Mouse (Mus musculus) limb, embryonic 14.5 days (tissue): ENCODE measurements at regions not wholly inside any gene's neighbourhood (a gene's known extent, or its start where the extent isn't known, plus 50 kb on each side); places are given as distances from the start of the nearest gene placed in this dataset.
"Not testable (repeated sequence)": the region's sequence is repeated elsewhere in the genome, so short reads cannot be mapped to it uniquely, and the experiment has no call there.

Experiments used
- ATAC-seq: fragments of 200-750 bp; cut with Nextera tagmentation; 2 replicates; pipeline ENCODE4 v1.8.0; 2017; ENCODE audit warnings: low read depth, moderate number of reproducible peaks, moderate TSS enrichment; ENCODE audit not compliant: low FRiP score
- DNase-seq: peaks from one replicate; pipeline ENCODE4 v3.0.0-alpha.2; 2015; ENCODE audit warnings: low spot score
- H3K27ac ChIP-seq: fragments of 300-500 bp; sonication (generic); replicated peaks from 2 replicates; pipeline ENCODE4 v1.5.1; 2014; ENCODE audit warnings: low read depth, mild to moderate bottlenecking, low read length, moderate library complexity, mixed read lengths
- H3K27me3 ChIP-seq: fragments of 300-500 bp; sonication (generic); 2 replicates; pipeline ENCODE4 v1.6.1; 2014; ENCODE audit warnings: low read length, mixed read lengths; ENCODE audit not compliant: control insufficient read depth, insufficient read depth
- H3K36me3 ChIP-seq: fragments of 300-500 bp; sonication (generic); 2 replicates; pipeline ENCODE4 v1.6.1; 2014; ENCODE audit warnings: mild to moderate bottlenecking, low read length, moderate library complexity, mixed read lengths; ENCODE audit not compliant: control insufficient read depth, insufficient read depth
- H3K4me1 ChIP-seq: fragments of 300-500 bp; sonication (generic); 2 replicates; pipeline ENCODE4 v1.6.1; 2014; ENCODE audit warnings: antibody characterized with exemption, low read length, mixed read lengths; ENCODE audit not compliant: control insufficient read depth, insufficient read depth
- H3K4me2 ChIP-seq: fragments of 300-500 bp; sonication (generic); replicated peaks from 2 replicates; pipeline ENCODE4 v1.6.1; 2014; ENCODE audit warnings: low read depth, mild to moderate bottlenecking, low read length, moderate library complexity; ENCODE audit not compliant: severe bottlenecking
- H3K4me3 ChIP-seq: fragments of 300-500 bp; sonication (generic); replicated peaks from 2 replicates; pipeline ENCODE4 v1.5.1; 2014; ENCODE audit warnings: low read length
- H3K9ac ChIP-seq: fragments of 300-500 bp; sonication (generic); 2 replicates; pipeline ENCODE4 v1.6.1; 2014; ENCODE audit warnings: mild to moderate bottlenecking, low read depth, low read length, moderate library complexity; ENCODE audit not compliant: severe bottlenecking
- H3K9me3 ChIP-seq: fragments of 300-500 bp; sonication (generic); 2 replicates; pipeline ENCODE4 v1.6.1; 2016; ENCODE audit warnings: low read length; ENCODE audit not compliant: control insufficient read depth
- POLR2A ChIP-seq: fragments of 200-500 bp; IDR thresholded peaks from 2 replicates; pipeline ENCODE4 v1.8.0; 2012; ENCODE audit warnings: inconsistent platforms, mild to moderate bottlenecking, moderate library complexity, borderline replicate concordance; ENCODE audit not compliant: insufficient read depth, insufficient read length; ENCODE audit errors: extremely low read depth
- WGBS: fragments of 180-500 bp; shearing (Covaris S2); extraction: QIAGEN DNeasy Blood & Tissue Kit; methylation state at CpG from one replicate; pipeline ENCODE4 v1.1.7; 2014; 5-methylcytosine and 5-hydroxymethylcytosine counted together

DNA sequence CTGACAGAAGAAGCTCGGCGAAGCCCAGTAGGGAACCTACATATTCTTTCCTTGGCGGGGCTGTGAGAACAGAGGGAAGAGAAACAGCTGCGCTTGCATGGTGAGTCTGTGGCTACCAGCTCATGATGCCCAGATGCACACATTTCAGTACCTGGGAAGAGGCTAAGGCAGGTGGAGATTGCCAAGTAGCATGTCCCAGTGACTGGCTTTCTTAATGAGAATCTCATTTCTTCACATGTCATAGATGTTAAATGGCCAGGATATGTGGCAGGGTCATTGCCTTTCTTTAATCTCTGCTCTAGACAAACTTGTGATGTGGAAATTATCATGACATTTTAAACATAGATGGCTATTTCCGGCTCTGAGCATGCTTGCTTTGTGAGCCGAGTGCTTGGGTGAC lies 109.5 kb upstream of the Tns3 start:
- H3K4me1 ChIP-seq = peaks cover 4% of the 10 kb centered on the region; the same call in 1 of the 2 replicates
- ATAC-seq = no peak
- H3K27me3 ChIP-seq = no peaks in the 10 kb centered on the region
- no peak overlapping the region for H3K27ac ChIP-seq
- H3K9ac ChIP-seq = no peak overlapping the region
- no peak overlapping the region for H3K4me2 ChIP-seq
- no peaks in the 10 kb centered on the region for H3K9me3 ChIP-seq
- H3K36me3 ChIP-seq = no peaks in the 10 kb centered on the region
- H3K4me3 ChIP-seq = no peak overlapping the region
- WGBS = 77% methylated on average over 6 of the region's 6 CpGs
- DNase-seq = no peak
- no peak for TF ChIP-seq POLR2A

DNA sequence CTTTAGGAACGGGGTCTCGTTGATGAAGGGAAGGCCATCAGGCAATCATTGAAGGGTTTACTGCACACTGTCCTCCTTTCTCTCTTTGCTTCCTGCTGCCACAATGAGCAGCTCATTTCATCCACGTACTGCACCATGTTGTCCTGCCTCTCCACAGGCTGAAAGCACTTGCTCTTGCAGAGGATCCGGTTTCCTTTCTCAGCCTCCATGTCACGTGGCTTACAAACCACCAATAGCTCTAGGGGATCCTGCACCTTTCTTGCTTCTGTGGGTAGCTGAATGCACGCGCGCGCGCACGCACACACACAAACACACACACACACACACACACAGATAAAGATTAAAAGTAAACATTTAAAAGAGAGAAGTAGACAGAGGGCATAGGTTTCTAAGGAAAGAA lies 108.9 kb upstream of the Tns3 start:
- DNase-seq (no peak), ATAC-seq (no peak)
- Histone ChIP-seq H3K4me2 (no peak overlapping the region), H3K27me3 (no peaks in the 10 kb centered on the region), H3K4me3 (no peak overlapping the region), H3K9me3 (no peaks in the 10 kb centered on the region), H3K27ac (no peak overlapping the region), H3K9ac (no peak overlapping the region), H3K4me1 (peaks cover under 1% of the 10 kb centered on the region; the same call in 1 of the 2 replicates), H3K36me3 (no peaks in the 10 kb centered on the region)
- no peak for TF ChIP-seq POLR2A
- WGBS = 84% methylated on average over 11 of the region's 11 CpGs

DNA sequence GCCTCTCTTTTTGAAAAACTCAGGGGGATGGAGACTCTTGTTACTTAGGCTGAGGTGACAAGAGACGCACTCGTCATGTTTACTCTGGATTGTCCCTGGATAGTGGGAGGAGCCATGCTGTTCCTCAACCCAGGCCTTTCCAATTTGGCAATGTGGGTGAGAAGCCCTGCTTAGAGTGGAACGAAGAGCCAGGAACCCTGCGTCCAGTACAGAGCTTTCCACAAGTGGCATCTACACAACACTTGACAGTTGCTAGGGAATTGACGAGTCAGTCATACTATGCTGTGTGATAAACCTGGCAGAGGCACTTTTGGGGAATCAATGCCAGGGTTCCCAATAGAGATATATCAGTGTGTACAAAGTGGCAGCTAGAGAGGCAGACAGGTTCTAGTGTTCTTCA lies 108.2 kb upstream of the Tns3 start:
- 81% methylated on average over 5 of the region's 5 CpGs for WGBS
- ATAC-seq = no peak
- Histone ChIP-seq H3K4me2 (no peak overlapping the region), H3K4me3 (no peak overlapping the region), H3K9me3 (no peaks in the 10 kb centered on the region), H3K4me1 (no peaks in the 10 kb centered on the region), H3K27ac (no peak overlapping the region), H3K36me3 (no peaks in the 10 kb centered on the region), H3K27me3 (no peaks in the 10 kb centered on the region), H3K9ac (no peak overlapping the region)
- TF ChIP-seq POLR2A = no peak
- no peak for DNase-seq

DNA sequence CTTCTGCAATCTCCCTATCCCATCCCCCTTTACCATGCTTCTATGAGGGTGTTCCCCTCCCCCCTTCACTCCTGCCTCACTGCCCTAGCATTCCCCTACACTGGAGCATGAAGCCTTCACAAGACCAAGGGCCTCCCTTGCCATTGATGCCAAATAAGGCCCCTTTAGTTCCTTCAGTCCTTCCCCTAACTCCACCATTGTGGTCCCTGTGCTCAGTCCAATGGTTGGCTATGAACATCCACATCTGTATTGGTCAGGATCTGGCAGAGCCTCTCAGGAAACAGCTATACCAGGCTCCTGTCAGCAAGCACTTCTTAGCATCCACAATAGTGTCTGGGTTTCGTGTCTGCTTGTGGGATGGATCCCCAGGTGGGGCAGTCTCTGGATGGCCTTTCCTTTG lies 104.4 kb upstream of the Tns3 start:
- WGBS = 84% methylated on average over 1 of the region's 1 CpGs
- not testable (repeated sequence) for H3K4me2 ChIP-seq, ATAC-seq, DNase-seq, H3K4me3 ChIP-seq, H3K36me3 ChIP-seq, H3K9ac ChIP-seq, H3K27me3 ChIP-seq, H3K9me3 ChIP-seq, H3K27ac ChIP-seq
- H3K4me1 ChIP-seq = peaks cover 14% of the 10 kb centered on the region

DNA sequence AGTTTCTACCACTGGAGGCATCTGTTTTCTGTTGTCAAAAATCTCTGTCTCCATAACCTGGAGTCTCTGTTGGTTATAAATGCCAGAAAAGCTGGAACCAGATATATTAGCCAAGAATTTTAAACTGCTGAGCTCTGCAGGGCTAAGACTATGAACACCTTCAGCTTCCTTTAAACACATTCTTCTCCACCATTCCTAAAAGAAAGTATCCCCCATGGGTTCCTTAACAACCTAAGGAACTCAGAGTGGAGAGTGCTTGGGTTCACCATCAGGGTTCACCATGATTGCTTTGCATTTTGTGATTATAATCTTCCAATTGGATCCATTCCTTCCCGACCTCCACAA lies 101.2 kb upstream of the Tns3 start:
- H3K9ac ChIP-seq = no peak overlapping the region
- H3K27ac ChIP-seq = no peak overlapping the region
- 60% methylated on average over 1 of the region's 1 CpGs for WGBS
- no peak for TF ChIP-seq POLR2A
- H3K36me3 ChIP-seq = no peaks in the 10 kb centered on the region
- no peak overlapping the region for H3K4me3 ChIP-seq
- H3K9me3 ChIP-seq = no peaks in the 10 kb centered on the region
- H3K4me1 ChIP-seq = peaks cover 36% of the 10 kb centered on the region
- H3K27me3 ChIP-seq = no peaks in the 10 kb centered on the region
- DNase-seq (peak; percentile 79), ATAC-seq (peak; percentile 83)
- H3K4me2 ChIP-seq = no peak overlapping the region

DNA sequence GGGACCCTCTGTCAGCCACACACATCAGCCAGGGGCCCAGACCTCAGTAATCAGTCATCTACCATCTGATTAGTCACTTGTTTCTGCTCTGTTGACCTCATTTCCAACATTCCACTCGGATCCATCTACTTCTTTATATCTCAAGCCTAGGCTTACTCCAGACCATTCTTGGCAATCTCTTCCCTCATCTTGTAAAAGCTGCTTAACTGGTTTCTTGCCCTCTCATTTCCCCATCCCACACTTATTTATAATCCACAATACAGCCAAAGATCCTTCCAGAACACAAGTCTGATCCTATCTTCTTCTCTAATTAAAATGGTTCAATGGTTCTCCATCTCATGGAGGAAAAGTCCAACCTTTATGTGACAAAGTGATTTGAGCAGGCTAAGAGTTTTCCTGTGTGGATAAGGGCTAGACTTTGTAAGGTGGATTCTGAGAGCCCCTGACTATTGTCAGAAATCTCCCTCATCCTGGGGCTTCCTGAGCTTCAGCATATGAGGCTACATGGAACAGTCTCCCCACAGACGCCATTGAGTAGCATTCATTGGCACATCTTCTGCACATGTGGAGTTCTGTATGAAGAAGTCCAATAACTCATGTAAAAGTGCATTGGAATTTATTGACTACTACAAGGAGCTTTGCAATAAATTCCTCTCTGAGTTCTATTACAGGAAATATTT lies 100.7 kb upstream of the Tns3 start:
- no peak for DNase-seq
- no peak overlapping the region for H3K9ac ChIP-seq
- no peaks in the 10 kb centered on the region for H3K9me3 ChIP-seq
- no peak overlapping the region for H3K4me3 ChIP-seq
- WGBS = 40% methylated on average over 2 of the region's 2 CpGs
- no peaks in the 10 kb centered on the region for H3K27me3 ChIP-seq
- no peak overlapping the region for H3K4me2 ChIP-seq
- no peak for TF ChIP-seq POLR2A
- no peaks in the 10 kb centered on the region for H3K36me3 ChIP-seq
- peaks cover 36% of the 10 kb centered on the region for H3K4me1 ChIP-seq
- ATAC-seq = no peak; the same call in 1 of the 2 replicates
- H3K27ac ChIP-seq = peak overlapping the region; percentile 41; the same call in 1 of the 2 replicates
